Mouse (Mus musculus) hindbrain, embryonic 11.5 days (tissue): ENCODE results near the gene Slc23a4. TPM values are rescaled to one million over a fixed set of nuclear protein-coding genes. Genes with fewer than 3 reads are reported as not detected.

Experiments used
- polyA plus RNA-seq: library from polyadenylated mRNA; unstranded; fragments of >200 nt; fragmentation: Nextera tagmentation; extraction: Ambion mirVana; gene quantifications from 2 replicates; pipeline ENCODE4 v1.2.1, GENCODE M21; 2014

Slc23a4 gene
- polyA plus RNA-seq, 1 experiment from 2014 or later, result 0.49 TPM

Other genes starting within 250 kb of the Slc23a4 start
- 7.1 TPM in 2 replicates for gene Agbl3, start 208.0 kb downstream of the Slc23a4 start, polyA plus RNA-seq
- gene Tmem140, start 125.3 kb downstream of the Slc23a4 start, polyA plus RNA-seq, result 0.95 and 1.1 TPM in 2 replicates
- gene Cyren, start 110.3 kb downstream of the Slc23a4 start, polyA plus RNA-seq, result 12.3 and 13.5 TPM in 2 replicates
- 11.0 and 12.3 TPM in 2 replicates for gene Wdr91, start 77.5 kb downstream of the Slc23a4 start, polyA plus RNA-seq
- not detected in 2 replicates for gene Stra8, start 68.2 kb downstream of the Slc23a4 start, polyA plus RNA-seq
- 34.6 and 40.6 TPM in 2 replicates for gene Cnot4, start 145.3 kb upstream of the Slc23a4 start, polyA plus RNA-seq
- gene Nup205, start 189.0 kb upstream of the Slc23a4 start, polyA plus RNA-seq, result 40.8 and 50.2 TPM in 2 replicates